Mouse (Mus musculus) left cerebral cortex, postnatal 25 days (tissue): ENCODE measurements around the gene Rassf3. TPM values are rescaled to one million over a fixed set of nuclear protein-coding genes. Genes with fewer than 3 reads are reported as not detected.

Experiments
- total RNA-seq, 2 experiments: library from RNA; stranded (reverse); gene quantifications; 2 replicates each; pipeline ENCODE4 v1.2.3; 2021

Rassf3 gene
- total RNA-seq, 2 experiments from 2014 or later, result 30.4 to 37.3 TPM

Other genes with a start within 250 kb of the Rassf3 start
- gene Tbc1d30, start 125.1 kb downstream of the Rassf3 start, total RNA-seq, result 10 to 100 TPM; 77.5 to 87.1 TPM
- gene Gns, start 111.3 kb downstream of the Rassf3 start, total RNA-seq, result 10 to 100 TPM; 75.9 to 80.6 TPM
- 10 to 100 TPM; 46.1 to 49.4 TPM for gene Tbk1, start 110.4 kb upstream of the Rassf3 start, total RNA-seq
- gene Xpot, start 150.0 kb upstream of the Rassf3 start, total RNA-seq, result 10 to 100 TPM; 58.5 to 69.1 TPM
- under 1 TPM; 0.11 to 0.32 TPM for gene D930020B18Rik, start 165.2 kb upstream of the Rassf3 start, total RNA-seq